Mouse (Mus musculus): ENCODE results near the gene Phf20. TPM values are rescaled to one million over a fixed set of nuclear protein-coding genes. Genes with fewer than 3 reads are reported as not detected.
"Not testable (repeated sequence)": the region's sequence is repeated elsewhere in the genome, so short reads cannot be mapped to it uniquely, and the experiment has no call there.

Gene Phf20
- polyA plus RNA-seq, 1 experiment: 1.2 TPM

DNA sequence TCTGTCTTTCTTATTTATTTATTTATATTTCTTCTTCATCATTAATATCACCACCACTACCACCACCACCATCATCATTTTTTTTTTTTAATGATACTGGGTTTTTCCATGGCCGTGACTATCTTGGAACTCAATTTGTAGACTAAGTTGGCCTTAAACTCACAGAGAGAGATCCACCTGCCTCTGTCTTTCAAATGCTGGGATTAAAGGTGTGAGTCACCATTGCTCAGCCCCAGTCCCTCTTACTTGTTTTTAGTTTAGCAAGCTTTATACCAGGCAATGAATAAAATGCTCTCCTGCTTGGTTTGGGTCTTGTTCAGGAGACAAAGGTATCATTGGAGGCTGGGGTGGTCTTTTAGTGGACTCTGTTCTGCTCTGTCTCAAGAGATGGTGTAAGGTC lies 31.4 kb downstream of the Phf20 start:
- no peaks in the 10 kb centered on the region for H3K9me3 ChIP-seq (ENCODE audit: control insufficient read depth, low read length)
- TF ChIP-seq GATA1 (IDR thresholded peaks at IDR 0.05; ENCODE audit: low read length) (no peak), TAL1 (IDR thresholded peaks at IDR 0.05; ENCODE audit: low read length) (no peak)
- H3K36me3 ChIP-seq (ENCODE audit: control insufficient read depth): peaks cover 40% of the 10 kb centered on the region
- no peak overlapping the region for H3K4me3 ChIP-seq (replicated peaks)
- H3K27me3 ChIP-seq (ENCODE audit: control insufficient read depth): no peaks in the 10 kb centered on the region
- H3K4me1 ChIP-seq (ENCODE audit: control insufficient read depth): peaks cover 9% of the 10 kb centered on the region

DNA sequence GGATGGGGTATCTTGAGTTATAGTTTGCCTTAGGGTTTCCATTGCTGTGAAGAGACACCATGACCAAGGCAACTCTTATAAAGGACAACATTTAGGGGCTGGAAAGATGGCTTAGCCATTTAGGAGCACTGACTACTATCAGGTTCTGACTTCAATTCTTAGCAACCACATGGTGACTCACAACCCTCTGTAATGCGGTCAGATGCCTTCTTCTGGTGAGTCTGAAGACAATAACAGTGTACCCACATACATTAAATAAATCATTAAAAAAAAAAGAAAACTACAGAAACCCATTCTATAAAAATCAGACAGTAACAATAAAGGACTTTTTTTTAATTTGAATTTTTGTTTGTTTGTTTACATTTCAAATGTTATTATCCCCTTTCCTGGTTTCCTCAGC lies 32.9 kb downstream of the Phf20 start:
- H3K27me3 ChIP-seq (ENCODE audit: control insufficient read depth): no peaks in the 10 kb centered on the region
- TF ChIP-seq TAL1 (IDR thresholded peaks at IDR 0.05; ENCODE audit: low read length) (no peak), GATA1 (IDR thresholded peaks at IDR 0.05; ENCODE audit: low read length) (no peak)
- H3K4me1 ChIP-seq (ENCODE audit: control insufficient read depth): peaks cover 3% of the 10 kb centered on the region
- H3K9me3 ChIP-seq (ENCODE audit: control insufficient read depth, low read length): no peaks in the 10 kb centered on the region
- H3K4me3 ChIP-seq (replicated peaks): no peak overlapping the region
- peaks cover 31% of the 10 kb centered on the region for H3K36me3 ChIP-seq (ENCODE audit: control insufficient read depth)

GRCm38 (mm10) chr2:156231340-156231739 lies 35.1 kb downstream of the Phf20 start:
- no peaks in the 10 kb centered on the region for H3K27me3 ChIP-seq (ENCODE audit: control insufficient read depth)
- TF ChIP-seq GATA1 (IDR thresholded peaks at IDR 0.05; ENCODE audit: low read length): no peak
- no peak for TF ChIP-seq TAL1 (IDR thresholded peaks at IDR 0.05; ENCODE audit: low read length)
- no peak overlapping the region for H3K4me3 ChIP-seq (replicated peaks)
- peaks cover 5% of the 10 kb centered on the region for H3K4me1 ChIP-seq (ENCODE audit: control insufficient read depth)
- no peaks in the 10 kb centered on the region for H3K9me3 ChIP-seq (ENCODE audit: control insufficient read depth, low read length)
- H3K36me3 ChIP-seq (ENCODE audit: control insufficient read depth): peaks cover 28% of the 10 kb centered on the region

GRCm38 (mm10) chr2:156233275-156233948 lies 37.1 kb downstream of the Phf20 start:
- H3K9me3 ChIP-seq (ENCODE audit: control insufficient read depth, low read length): no peaks in the 10 kb centered on the region
- peaks cover 5% of the 10 kb centered on the region for H3K4me1 ChIP-seq (ENCODE audit: control insufficient read depth)
- peaks cover 30% of the 10 kb centered on the region for H3K36me3 ChIP-seq (ENCODE audit: control insufficient read depth)
- H3K27me3 ChIP-seq (ENCODE audit: control insufficient read depth): no peaks in the 10 kb centered on the region
- no peak for TF ChIP-seq GATA1 (IDR thresholded peaks at IDR 0.05; ENCODE audit: low read length)
- no peak overlapping the region for H3K4me3 ChIP-seq (replicated peaks)

DNA sequence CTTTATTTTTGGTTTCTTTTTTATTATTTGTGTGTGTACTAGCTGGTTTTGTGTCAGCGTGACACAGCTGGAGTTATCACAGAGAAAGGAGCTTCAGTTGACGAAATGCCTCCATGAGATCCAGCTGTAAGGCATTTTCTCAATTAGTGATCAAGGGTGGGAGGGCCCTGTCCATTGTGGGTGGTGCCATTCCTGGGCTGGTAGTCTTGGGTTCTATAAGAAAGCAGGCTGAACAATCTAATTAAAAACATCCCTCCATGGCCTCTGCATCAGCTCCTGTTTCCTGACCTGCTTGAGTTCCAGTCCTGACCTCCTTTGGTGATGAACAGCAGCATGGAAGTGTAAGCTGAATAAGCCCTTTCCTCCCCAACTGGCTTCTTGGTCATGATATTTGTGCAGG lies 37.8 kb downstream of the Phf20 start:
- not testable (repeated sequence) for H3K4me1 ChIP-seq (ENCODE audit: control insufficient read depth); H3K9me3 ChIP-seq (ENCODE audit: control insufficient read depth, low read length); H3K4me3 ChIP-seq (replicated peaks); H3K27me3 ChIP-seq (ENCODE audit: control insufficient read depth)
- peaks cover 30% of the 10 kb centered on the region for H3K36me3 ChIP-seq (ENCODE audit: control insufficient read depth)

GRCm38 (mm10) chr2:156235847-156236246 lies 39.6 kb downstream of the Phf20 start:
- Histone ChIP-seq H3K4me3 (replicated peaks) (no peak overlapping the region), H3K9me3 (ENCODE audit: control insufficient read depth, low read length) (no peaks in the 10 kb centered on the region), H3K27me3 (ENCODE audit: control insufficient read depth) (no peaks in the 10 kb centered on the region), H3K36me3 (ENCODE audit: control insufficient read depth) (peaks cover 24% of the 10 kb centered on the region), H3K4me1 (ENCODE audit: control insufficient read depth) (peaks cover 5% of the 10 kb centered on the region)
- TF ChIP-seq TAL1 (IDR thresholded peaks at IDR 0.05; ENCODE audit: low read length) (no peak), GATA1 (IDR thresholded peaks at IDR 0.05; ENCODE audit: low read length) (no peak)

GRCm38 (mm10) chr2:156241662-156242061 lies 45.4 kb downstream of the Phf20 start:
- Histone ChIP-seq H3K9me3 (ENCODE audit: control insufficient read depth, low read length) (no peaks in the 10 kb centered on the region), H3K36me3 (ENCODE audit: control insufficient read depth) (peaks cover 13% of the 10 kb centered on the region), H3K4me1 (ENCODE audit: control insufficient read depth) (peaks cover 3% of the 10 kb centered on the region), H3K4me3 (replicated peaks) (no peak overlapping the region), H3K27me3 (ENCODE audit: control insufficient read depth) (no peaks in the 10 kb centered on the region)
- TF ChIP-seq TAL1 (IDR thresholded peaks at IDR 0.05; ENCODE audit: low read length): no peak
- no peak for TF ChIP-seq GATA1 (IDR thresholded peaks at IDR 0.05; ENCODE audit: low read length)

- no peak for TF ChIP-seq GATA1 (IDR thresholded peaks at IDR 0.05; ENCODE audit: low read length)
- peaks cover 3% of the 10 kb centered on the region for H3K4me1 ChIP-seq (ENCODE audit: control insufficient read depth)
- H3K9me3 ChIP-seq (ENCODE audit: control insufficient read depth, low read length): no peaks in the 10 kb centered on the region
- H3K4me3 ChIP-seq (replicated peaks): no peak overlapping the region
- no peaks in the 10 kb centered on the region for H3K27me3 ChIP-seq (ENCODE audit: control insufficient read depth)
- H3K36me3 ChIP-seq (ENCODE audit: control insufficient read depth): peaks cover 14% of the 10 kb centered on the region
These were observed 46.7 kb downstream of the Phf20 start for GRCm38 (mm10) chr2:156243011-156243410.

GRCm38 (mm10) chr2:156247599-156247998 lies 51.3 kb downstream of the Phf20 start:
- H3K9me3 ChIP-seq (ENCODE audit: control insufficient read depth, low read length): no peaks in the 10 kb centered on the region
- TF ChIP-seq GATA1 (IDR thresholded peaks at IDR 0.05; ENCODE audit: low read length): no peak
- peaks cover 21% of the 10 kb centered on the region for H3K36me3 ChIP-seq (ENCODE audit: control insufficient read depth)
- no peak overlapping the region for H3K4me3 ChIP-seq (replicated peaks)
- peaks cover 3% of the 10 kb centered on the region for H3K4me1 ChIP-seq (ENCODE audit: control insufficient read depth)
- H3K27me3 ChIP-seq (ENCODE audit: control insufficient read depth): no peaks in the 10 kb centered on the region

DNA sequence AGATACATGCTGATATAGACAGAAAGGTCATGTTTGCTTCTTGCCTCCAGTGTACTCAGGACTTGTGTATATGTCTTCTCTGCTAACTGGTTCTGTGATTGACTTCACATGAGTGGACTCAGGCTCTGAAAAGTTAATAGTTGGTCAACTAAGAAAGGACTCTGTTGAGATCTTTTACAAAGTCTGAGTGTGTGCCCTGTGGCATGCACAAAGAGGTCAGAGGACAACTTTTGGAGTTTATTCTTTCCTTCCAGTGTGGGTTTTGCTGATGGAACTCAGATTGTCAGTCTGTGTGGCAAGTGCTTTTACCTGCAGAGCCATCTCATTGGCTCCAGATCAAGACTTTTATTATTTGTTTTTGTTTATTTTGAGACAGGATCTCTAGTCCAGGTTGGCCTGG lies 54.5 kb downstream of the Phf20 start:
- H3K9me3 ChIP-seq (ENCODE audit: control insufficient read depth, low read length): no peaks in the 10 kb centered on the region
- H3K4me3 ChIP-seq (replicated peaks): no peak overlapping the region
- no peaks in the 10 kb centered on the region for H3K27me3 ChIP-seq (ENCODE audit: control insufficient read depth)
- H3K36me3 ChIP-seq (ENCODE audit: control insufficient read depth): peaks cover 34% of the 10 kb centered on the region
- H3K4me1 ChIP-seq (ENCODE audit: control insufficient read depth): no peaks in the 10 kb centered on the region
- TF ChIP-seq TAL1 (IDR thresholded peaks at IDR 0.05; ENCODE audit: low read length) (no peak), GATA1 (IDR thresholded peaks at IDR 0.05; ENCODE audit: low read length) (no peak)
